Mouse (Mus musculus): ENCODE data around the gene Mllt11. TPM values are rescaled to one million over a fixed set of nuclear protein-coding genes. Genes with fewer than 3 reads are reported as not detected.

Mllt11 gene
- polyA plus RNA-seq (2015; fragmentation: Nextera tagmentation; extraction: Ambion mirVana): 15.1 and 17.1 TPM in 2 replicates

DNA sequence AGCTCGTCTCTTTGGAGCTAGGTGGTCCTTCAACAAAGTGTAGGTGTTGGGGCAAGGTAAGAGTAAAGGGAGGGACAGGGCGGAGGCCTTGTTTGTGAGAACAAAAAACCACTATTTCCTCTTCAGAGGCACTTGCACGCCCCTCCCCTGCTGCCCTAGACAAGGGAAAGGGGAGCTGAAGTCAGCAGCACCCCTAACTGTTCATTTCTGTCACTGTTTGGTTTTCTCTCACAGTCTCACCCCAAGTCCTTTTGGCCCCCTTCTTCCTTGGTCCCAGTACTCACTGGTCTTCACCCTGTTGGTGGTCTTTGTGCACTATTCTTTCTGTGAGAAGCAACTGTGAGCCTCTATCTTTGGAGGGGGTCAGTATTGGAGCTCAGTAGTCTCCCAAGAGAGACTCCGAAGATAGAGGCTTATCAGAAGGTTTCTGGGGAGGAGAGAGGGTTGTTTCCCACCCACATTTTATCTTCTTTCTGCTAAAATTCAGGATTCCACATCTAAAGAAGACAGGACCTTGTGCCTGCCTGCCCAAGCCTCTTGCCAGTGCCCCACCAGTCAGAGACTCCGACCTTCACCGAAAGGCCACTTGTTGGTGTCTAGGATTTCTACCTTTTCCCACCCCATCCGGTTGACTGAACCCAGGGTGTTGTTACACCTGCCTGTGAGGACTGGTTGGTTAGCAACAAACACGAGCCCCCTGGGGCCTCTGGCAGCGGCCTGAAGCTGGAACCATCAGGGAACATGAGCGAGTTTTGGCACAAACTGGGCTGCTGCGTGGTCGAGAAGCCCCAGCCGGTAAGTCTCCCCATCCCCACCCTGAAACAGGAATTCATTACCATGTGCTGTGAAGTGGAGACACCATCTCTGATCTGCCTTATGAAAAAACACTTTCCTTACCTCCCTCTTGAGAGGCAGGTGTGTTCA is at the start of gene Mllt11:
Mllt11 (minus strand) TSS at position 874 of the 924 bp plus-strand sequence.
- no peak for ATAC-seq (ENCODE audit: low FRiP score, low read depth)
- H3K4me2 ChIP-seq (replicated peaks): peak within 1 kb of the TSS; percentile 93
- H3K27ac ChIP-seq: 0 out of 2 replicates have a peak within 1 kb of the TSS, but pooled peaks have one; percentile 96
- WGBS: 77% methylated on average over 13 of the region's 13 CpGs
- peak within 1 kb of the TSS; percentile 91; the same call in 1 of the 2 replicates for H3K9ac ChIP-seq
- H3K4me3 ChIP-seq: peak within 1 kb of the TSS; percentile 85
- H3K4me1 ChIP-seq: peaks cover 31% of the 10 kb centered on the region
- H3K27me3 ChIP-seq: no peaks in the 10 kb centered on the region
- peaks cover 57% of the 10 kb centered on the region for H3K36me3 ChIP-seq
- no peaks in the 10 kb centered on the region for H3K9me3 ChIP-seq

DNA sequence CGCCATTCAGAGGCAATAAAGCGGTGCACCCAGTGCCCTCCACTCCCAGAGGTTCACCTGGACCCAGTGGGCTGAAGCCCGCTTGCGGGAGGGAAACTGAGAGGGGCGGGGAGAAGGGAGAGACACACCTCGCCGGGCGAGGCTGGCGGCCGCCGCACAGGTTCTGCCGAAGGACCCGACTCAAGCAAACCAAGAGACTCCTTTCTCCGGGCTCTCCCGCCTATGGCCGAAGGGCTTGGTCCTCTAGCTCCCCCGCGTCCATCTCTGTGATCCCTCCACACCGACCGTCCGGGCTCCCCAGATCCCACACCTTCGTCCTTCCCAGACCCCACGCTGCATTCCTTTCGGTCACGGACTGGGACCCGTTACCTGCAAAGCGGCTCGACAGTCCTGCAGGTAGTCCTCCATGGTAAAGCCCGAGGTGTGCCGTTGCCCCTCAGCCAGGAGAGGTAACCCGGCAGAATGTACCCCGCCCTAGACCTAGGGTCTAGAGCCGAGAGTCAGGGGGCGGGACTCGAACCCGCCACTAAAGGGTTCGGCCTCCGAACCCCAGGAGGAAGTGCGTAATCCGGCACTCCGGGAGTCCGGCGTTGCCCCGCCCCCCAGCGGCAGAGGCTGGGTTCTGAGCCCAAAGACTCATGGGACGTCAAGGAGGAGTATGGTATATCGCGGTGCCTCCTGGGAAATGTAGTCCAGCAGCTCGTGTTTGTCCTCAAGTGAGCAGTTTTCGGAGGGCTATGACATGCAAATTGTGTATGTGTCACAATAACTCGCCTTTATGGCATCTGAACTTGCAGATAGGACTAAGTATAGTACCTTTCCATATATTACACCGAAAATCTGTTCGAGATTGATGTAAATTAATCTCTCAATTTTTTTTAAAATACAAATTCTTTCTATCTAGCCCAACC is 49.5 kb upstream of the Mllt11 start, which contains the start of the genes Mindy1 and Prune1:
Mindy1 (plus strand) TSS at position 130 of the 911 bp plus-strand sequence.
Prune1 (minus strand) TSS at position 861 of the 911 bp plus-strand sequence.
- H3K4me3 ChIP-seq: peak within 1 kb of the TSS; percentile 77
- WGBS: under 1% methylated on average over 46 of the region's 53 CpGs

GRCm38 (mm10) chr3:95280747-95281146 is 48.8 kb upstream of the Mllt11 start:
- no peaks in the 10 kb centered on the region for H3K9me3 ChIP-seq
- H3K9ac ChIP-seq: peak overlapping the region; percentile 84
- H3K4me3 ChIP-seq: peak overlapping the region; percentile 77
- peak overlapping the region; percentile 80 for H3K4me2 ChIP-seq (replicated peaks)
- H3K27me3 ChIP-seq: no peaks in the 10 kb centered on the region
- WGBS: 15% methylated on average over 8 of the region's 8 CpGs
- peaks cover 35% of the 10 kb centered on the region for H3K4me1 ChIP-seq
- H3K36me3 ChIP-seq: no peaks in the 10 kb centered on the region
- H3K27ac ChIP-seq: peak overlapping the region; percentile 89
- ATAC-seq (ENCODE audit: low FRiP score, low read depth): no peak

More for the DNA sequence above, 49.5 kb upstream of the Mllt11 start, which contains the start of the genes Mindy1 and Prune1:
- H3K9ac ChIP-seq: peak within 1 kb of the TSS; percentile 90
- no peaks in the 10 kb centered on the region for H3K9me3 ChIP-seq
- peak within 1 kb of the TSS; percentile 92 for H3K27ac ChIP-seq
- peaks cover 35% of the 10 kb centered on the region for H3K4me1 ChIP-seq
- H3K36me3 ChIP-seq: peaks cover 1% of the 10 kb centered on the region
- no peaks in the 10 kb centered on the region for H3K27me3 ChIP-seq
- ATAC-seq (ENCODE audit: low FRiP score, low read depth): peak; percentile 91
- H3K4me2 ChIP-seq (replicated peaks): peak within 1 kb of the TSS; percentile 80

DNA sequence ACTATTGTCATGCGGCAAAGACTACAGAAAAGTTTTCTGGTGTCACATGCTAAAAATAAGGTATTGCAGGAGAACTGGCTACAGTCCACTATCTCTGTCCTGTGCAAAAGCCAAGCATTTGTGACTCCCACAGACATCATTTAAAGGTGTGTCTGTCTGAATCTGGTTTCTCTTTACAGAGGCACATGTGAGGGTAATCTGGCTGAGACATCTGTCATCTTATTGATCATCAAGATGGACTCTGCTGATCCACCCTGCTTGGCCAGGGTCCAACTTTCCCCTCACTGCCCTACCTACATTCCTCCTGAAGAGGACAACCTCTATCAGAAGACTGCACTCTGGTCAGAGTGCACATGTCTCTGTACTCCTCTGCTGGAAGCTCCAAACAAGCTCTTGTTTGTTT is 45.2 kb upstream of the Mllt11 start:
- 94% methylated on average over 1 of the region's 1 CpGs for WGBS
- no peak for ATAC-seq (ENCODE audit: low FRiP score, low read depth)
- no peak overlapping the region for H3K4me2 ChIP-seq (replicated peaks)
- H3K27me3 ChIP-seq: no peaks in the 10 kb centered on the region
- H3K9ac ChIP-seq: no peak overlapping the region
- H3K9me3 ChIP-seq: no peaks in the 10 kb centered on the region
- H3K4me1 ChIP-seq: peaks cover 11% of the 10 kb centered on the region; the same call in 1 of the 2 replicates
- peaks cover 6% of the 10 kb centered on the region for H3K36me3 ChIP-seq
- H3K4me3 ChIP-seq: no peak overlapping the region
- H3K27ac ChIP-seq: no peak overlapping the region

GRCm38 (mm10) chr3:95276428-95276934 is 44.5 kb upstream of the Mllt11 start:
- H3K36me3 ChIP-seq: peaks cover 9% of the 10 kb centered on the region
- H3K27ac ChIP-seq: no peak overlapping the region
- no peak overlapping the region for H3K4me3 ChIP-seq
- H3K4me1 ChIP-seq: peaks cover 11% of the 10 kb centered on the region; the same call in 1 of the 2 replicates
- 65% methylated on average over 5 of the region's 5 CpGs for WGBS
- H3K9ac ChIP-seq: no peak overlapping the region
- no peak overlapping the region for H3K4me2 ChIP-seq (replicated peaks)
- H3K9me3 ChIP-seq: no peaks in the 10 kb centered on the region
- no peak for ATAC-seq (ENCODE audit: low FRiP score, low read depth)
- H3K27me3 ChIP-seq: no peaks in the 10 kb centered on the region

DNA sequence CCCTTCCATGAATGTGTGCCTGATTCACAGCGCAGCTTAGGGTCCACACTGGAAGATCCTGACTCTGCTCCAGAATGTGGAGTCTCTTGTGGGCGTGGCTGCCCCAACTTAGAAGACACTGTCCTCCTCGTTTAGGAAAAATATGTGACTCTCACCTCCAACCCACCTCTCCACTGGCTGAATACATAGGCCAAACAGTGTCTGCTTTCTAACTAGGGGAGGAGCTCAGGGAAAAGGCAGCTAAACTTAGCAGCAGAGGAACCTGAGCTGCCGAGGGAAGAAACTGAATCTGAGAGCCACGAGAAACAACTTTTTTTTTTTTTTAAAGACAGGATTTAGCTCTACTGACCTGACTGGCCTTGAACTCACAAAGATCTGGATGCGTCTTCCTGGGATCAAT is 43.2 kb upstream of the Mllt11 start:
- WGBS: 74% methylated on average over 6 of the region's 6 CpGs
- Histone ChIP-seq H3K27ac (no peak overlapping the region), H3K27me3 (no peaks in the 10 kb centered on the region), H3K4me2 (replicated peaks) (no peak overlapping the region), H3K9ac (no peak overlapping the region), H3K36me3 (peaks cover 9% of the 10 kb centered on the region), H3K4me1 (peaks cover 6% of the 10 kb centered on the region; the same call in 1 of the 2 replicates), H3K4me3 (no peak overlapping the region), H3K9me3 (no peaks in the 10 kb centered on the region)
- no peak for ATAC-seq (ENCODE audit: low FRiP score, low read depth)

GRCm38 (mm10) chr3:95274453-95274852 is 42.5 kb upstream of the Mllt11 start:
- Histone ChIP-seq H3K27ac (no peak overlapping the region), H3K4me2 (replicated peaks) (no peak overlapping the region), H3K4me3 (no peak overlapping the region), H3K27me3 (no peaks in the 10 kb centered on the region), H3K9me3 (no peaks in the 10 kb centered on the region), H3K4me1 (0 out of 2 replicates have a peak, but pooled peaks cover under 1% of the 10 kb centered on the region), H3K9ac (no peak overlapping the region), H3K36me3 (peaks cover 12% of the 10 kb centered on the region)
- ATAC-seq (ENCODE audit: low FRiP score, low read depth): no peak
- 93% methylated on average over 4 of the region's 4 CpGs for WGBS

- no peak overlapping the region for H3K4me2 ChIP-seq (replicated peaks)
- H3K27me3 ChIP-seq: no peaks in the 10 kb centered on the region
- H3K9ac ChIP-seq: no peak overlapping the region
- ATAC-seq (ENCODE audit: low FRiP score, low read depth): no peak
- WGBS: 94% methylated on average over 5 of the region's 5 CpGs
- peaks cover 21% of the 10 kb centered on the region for H3K36me3 ChIP-seq
- H3K9me3 ChIP-seq: no peaks in the 10 kb centered on the region
- no peaks in the 10 kb centered on the region for H3K4me1 ChIP-seq
- H3K4me3 ChIP-seq: no peak overlapping the region
- H3K27ac ChIP-seq: no peak overlapping the region
These were observed 41.5 kb upstream of the Mllt11 start for GRCm38 (mm10) chr3:95273471-95273870.

GRCm38 (mm10) chr3:95270766-95271364 is 38.9 kb upstream of the Mllt11 start:
- Histone ChIP-seq H3K4me2 (replicated peaks) (no peak overlapping the region), H3K36me3 (peaks cover 46% of the 10 kb centered on the region), H3K27me3 (no peaks in the 10 kb centered on the region), H3K27ac (no peak overlapping the region), H3K4me3 (no peak overlapping the region), H3K4me1 (no peaks in the 10 kb centered on the region), H3K9ac (no peak overlapping the region), H3K9me3 (no peaks in the 10 kb centered on the region)
- no peak for ATAC-seq (ENCODE audit: low FRiP score, low read depth)
- WGBS: 88% methylated on average over 12 of the region's 12 CpGs

GRCm38 (mm10) chr3:95269789-95270188 is 37.8 kb upstream of the Mllt11 start:
- H3K4me3 ChIP-seq: no peak overlapping the region
- no peak overlapping the region for H3K4me2 ChIP-seq (replicated peaks)
- no peak for ATAC-seq (ENCODE audit: low FRiP score, low read depth)
- H3K36me3 ChIP-seq: peaks cover 53% of the 10 kb centered on the region
- 92% methylated on average over 5 of the region's 5 CpGs for WGBS
- H3K27me3 ChIP-seq: no peaks in the 10 kb centered on the region
- no peaks in the 10 kb centered on the region for H3K4me1 ChIP-seq
- no peaks in the 10 kb centered on the region for H3K9me3 ChIP-seq
- H3K9ac ChIP-seq: no peak overlapping the region
- no peak overlapping the region for H3K27ac ChIP-seq

DNA sequence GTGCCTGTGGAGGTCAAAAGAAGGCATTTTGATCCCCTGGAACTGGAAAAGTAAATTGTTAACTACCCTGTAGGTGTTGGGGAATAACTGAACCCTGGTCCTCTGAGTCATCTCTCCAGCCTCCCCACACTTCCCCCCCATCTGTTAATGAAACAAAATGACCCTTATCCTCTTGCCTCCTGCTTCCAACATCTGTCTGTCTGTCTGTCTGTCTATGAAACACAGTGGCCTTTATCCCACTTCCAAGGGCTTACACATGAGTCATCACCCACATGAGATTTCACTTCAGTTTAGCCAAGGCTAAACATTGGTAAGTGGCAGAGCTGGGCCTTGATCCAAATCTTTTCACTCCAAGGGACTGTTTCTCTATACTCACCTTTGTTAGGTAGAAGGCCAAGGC is 35.9 kb upstream of the Mllt11 start:
- no peaks in the 10 kb centered on the region for H3K9me3 ChIP-seq
- H3K36me3 ChIP-seq: peaks cover 66% of the 10 kb centered on the region
- no peak overlapping the region for H3K27ac ChIP-seq
- ATAC-seq (ENCODE audit: low FRiP score, low read depth): no peak
- no peaks in the 10 kb centered on the region for H3K4me1 ChIP-seq
- H3K27me3 ChIP-seq: no peaks in the 10 kb centered on the region
- H3K9ac ChIP-seq: no peak overlapping the region
- no peak overlapping the region for H3K4me2 ChIP-seq (replicated peaks)
- H3K4me3 ChIP-seq: no peak overlapping the region

Measured in limb, embryonic 13.5 days (tissue).